Mouse (Mus musculus) testis, postnatal 14 days (tissue): ENCODE results near the gene Col6a1.
A peak's percentile ranks its signal among the peaks of the same experiment; 100 is the strongest.

ENCODE experiments used
- DNase-seq: peaks from one replicate; pipeline ENCODE4 v3.0.0; 2021; ENCODE audit warnings: low spot score

Gene Col6a1

DNA sequence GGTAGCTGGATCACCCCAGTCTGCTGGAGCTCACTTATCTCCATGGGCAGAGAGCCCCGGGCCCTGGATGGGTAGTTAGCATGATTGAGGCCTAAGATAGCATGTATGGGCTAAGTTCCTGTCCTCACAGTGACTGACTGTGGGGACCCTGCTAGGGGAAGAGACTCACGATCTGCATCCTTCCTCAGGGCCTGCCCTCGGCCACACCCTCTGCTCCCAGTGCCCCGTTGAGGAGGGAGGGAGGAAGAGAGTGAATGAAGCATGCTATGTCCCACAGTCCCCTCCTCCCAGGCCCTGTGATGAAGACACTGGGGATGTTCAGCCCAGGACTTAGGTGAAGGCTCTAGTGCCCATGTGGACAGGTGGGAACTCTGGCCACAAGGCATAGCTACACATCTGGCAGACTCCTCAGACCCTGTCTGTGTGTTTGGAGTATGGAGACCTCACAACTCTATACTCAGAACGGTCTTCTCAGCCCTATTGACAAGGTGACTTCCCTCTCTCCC lies 1.7 kb downstream of the Col6a1 start:
- DNase-seq, result no peak

DNA sequence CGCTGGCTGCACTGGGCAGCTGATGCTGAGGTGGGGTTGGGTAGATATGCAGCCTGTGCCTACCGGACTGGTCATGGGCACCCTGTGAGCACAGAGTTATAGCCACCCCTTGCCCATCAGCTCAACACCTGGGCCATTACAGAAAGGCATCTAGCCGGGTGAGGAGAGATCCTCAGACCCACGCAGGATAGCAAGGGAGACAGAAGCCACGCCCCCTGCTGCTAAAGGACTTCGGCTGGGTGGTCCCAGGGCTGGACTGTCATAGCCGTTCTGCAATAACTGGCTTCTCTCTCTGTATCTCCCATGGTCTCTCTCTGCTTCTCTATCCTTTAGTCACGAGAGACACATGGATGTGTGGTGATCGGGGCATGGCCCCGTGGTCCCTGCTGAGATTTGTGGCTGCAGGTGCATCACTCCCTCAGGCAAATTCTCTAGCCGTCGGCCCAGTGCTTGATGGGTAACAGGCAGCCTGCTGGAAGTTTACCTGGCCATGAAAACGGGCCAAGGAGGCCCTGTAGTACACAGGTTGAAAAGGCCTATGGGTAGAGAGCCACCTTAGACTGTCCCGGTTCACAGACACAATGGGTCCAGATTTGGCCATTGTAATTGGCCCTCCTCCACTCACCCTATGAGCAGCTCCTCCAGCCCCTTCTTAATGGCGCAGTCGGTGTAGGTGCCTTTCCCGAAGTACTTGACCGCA lies 3.1 kb downstream of the Col6a1 start:
- no peak for DNase-seq

DNA sequence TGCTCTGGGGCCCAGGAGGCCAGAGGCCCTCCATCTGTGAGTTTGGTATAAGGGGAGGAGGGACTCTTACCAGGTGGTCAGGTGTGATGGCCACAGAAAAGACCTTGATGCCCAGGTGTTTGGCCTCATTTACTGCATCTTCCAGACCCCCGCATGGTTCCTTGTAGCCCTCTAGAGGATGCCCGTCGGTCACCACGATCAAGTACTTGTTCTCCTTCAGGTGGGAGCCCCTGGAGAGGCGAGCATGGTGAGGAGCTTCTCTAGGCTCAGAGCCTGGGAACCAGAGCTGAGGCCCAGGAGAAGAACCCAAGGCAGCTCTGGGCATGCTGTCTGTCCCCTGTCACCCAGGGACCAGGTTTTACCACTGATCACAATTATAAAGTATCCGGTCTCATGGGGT lies 4.2 kb downstream of the Col6a1 start:
- DNase-seq, result no peak

DNA sequence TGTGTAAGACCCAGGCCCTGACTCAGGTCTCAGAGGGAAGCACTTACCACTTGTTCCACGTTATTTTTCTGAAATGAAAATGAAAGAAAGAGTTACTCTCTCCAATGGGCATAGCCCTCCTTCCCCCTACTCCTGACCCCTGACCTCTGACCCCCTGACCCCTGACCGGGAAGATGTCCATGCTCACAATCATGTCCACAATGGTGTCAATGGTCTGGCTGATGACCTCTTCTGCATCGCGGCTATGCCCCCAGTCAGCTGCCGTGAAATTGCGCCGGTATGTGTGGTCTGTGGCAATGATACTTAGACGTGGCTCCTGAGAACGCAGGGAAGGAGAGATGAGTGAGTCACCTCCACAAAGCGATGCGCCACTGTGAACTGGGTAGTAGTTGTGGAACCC lies 4.8 kb downstream of the Col6a1 start:
- no peak for DNase-seq

DNA sequence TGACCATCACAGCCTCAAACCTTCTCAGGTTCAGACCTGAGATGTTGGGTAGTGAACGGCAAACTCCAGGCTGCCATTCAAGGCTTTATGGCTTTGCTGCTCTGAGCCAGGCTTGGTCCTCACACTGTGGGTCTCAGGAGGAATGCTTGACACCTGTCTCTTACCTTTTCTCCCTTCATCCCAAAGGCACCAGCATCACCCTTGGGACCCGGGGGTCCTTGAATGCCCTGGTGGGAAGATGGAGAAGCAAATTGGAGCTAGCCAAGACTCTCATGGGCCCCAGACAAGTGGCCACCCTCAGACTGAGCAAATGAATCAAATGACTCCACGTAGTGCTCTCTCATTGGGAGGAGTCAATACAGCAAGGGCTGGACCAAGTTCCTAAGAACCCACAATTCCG lies 8.3 kb downstream of the Col6a1 start:
- no peak for DNase-seq

DNA sequence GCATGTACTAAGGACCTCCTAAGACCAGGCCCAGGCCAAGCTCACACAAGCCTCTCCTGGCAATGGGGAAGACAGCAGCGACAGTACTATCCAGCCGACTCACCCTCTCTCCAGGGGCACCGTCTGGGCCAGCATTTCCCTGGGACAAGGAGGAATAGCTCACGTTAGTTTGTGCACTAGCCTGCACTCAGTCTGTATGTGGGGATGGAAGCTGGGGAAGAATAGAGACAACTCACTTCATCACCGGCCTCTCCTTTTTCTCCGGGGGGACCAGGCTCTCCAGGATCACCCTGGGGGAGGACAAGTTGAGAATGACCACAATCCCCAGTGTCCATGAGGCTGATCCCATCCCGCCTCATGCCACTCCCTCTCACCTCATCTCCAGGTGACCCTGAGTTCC lies 8.9 kb downstream of the Col6a1 start:
- no peak for DNase-seq

DNA sequence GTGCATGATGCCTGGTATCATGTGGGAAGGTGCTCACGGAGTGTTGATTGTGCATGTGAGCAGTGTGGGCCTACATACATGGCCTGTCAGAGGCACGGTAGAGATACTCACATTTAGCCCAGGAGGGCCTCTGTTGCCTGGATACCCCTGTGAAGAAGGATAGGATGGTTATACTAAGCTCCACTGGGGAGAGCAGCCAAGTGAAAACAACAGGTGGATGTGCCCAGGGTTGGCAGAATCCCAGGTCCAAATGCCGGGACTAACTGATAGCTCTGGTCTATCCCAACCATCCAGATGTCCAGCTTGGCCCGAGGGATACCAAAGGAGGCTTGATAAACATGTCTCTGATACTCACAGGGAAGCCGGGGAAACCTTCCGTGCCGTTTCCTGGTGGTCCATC lies 11.7 kb downstream of the Col6a1 start:
- no peak for DNase-seq

DNA sequence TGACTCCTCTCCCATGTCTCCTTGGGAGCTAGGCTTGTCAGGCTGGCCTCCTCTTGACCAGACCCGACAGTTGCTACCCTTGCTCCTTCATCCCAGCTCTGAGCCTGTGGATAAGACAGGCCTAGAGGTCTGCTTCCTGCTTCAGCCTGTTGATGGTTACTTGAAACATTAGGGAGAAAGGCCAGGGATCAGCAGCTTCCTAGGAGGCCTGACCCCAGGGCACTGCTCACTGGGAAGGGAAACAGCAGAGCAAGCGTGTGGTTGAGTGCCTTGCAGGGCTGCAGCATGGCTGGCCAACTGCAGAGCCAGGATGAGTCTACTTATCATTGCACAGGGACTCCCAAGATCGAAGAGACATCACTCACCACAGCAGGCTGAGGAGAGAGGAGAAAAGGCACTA lies 13.5 kb downstream of the Col6a1 start:
- DNase-seq, result no peak

DNA sequence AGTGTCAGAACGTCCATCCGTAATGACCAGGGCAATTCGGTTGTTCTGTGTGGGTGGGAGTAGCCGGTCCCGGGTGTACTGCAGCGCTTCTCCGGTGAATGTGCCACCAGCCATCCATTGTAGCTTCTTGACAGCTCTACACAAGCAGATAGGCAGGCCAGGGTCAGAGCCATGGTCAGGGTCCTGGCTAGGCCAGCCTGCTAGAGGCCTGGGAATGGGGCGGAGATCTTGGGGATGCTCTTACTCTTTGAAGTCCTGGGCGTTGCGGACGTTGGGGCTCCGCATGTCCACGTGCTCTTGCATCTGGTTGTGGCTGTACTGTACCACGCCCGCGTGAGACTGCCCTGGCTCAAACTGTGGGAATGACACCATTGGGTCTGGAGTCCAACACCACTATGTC lies 14.6 kb downstream of the Col6a1 start:
- no peak for DNase-seq

DNA sequence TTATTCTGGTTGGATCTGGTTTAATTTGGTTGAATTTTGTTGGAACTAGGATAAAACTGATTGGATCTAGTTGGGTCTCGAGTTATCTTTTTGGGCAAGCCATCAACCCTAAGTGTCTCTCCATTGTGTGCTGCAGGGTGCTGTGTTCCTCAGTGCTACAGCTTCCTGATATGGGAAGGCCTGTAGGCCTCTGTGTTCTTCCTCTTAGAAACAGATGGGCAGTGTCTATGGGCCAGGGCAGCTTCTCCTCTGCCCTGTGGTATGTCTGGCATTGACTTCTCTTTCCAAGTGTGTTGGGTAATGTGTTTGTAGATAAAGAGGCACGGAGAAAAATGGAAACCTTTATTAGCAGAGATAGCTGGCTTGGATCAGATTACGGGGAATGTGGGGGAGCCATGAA lies 17.5 kb downstream of the Col6a1 start:
- no peak for DNase-seq

DNA sequence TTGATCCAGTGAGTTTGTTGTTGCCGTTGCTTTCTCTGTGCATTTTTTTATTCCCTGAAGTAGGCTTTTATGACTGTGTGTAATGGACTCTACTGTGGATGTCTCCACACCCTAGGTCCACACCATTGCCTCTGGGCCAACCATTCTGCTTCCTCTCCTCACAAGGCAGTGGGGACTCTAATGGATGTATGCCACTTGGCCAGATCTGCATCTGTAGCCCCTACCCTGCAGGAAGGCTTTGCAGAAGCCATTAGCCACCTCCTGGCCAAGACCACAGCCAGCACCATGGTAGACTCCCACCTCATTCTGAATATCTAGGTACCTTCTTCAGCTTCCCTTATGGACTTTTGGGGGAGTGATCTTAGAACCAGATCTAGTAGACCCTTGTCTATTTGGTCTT lies 18.4 kb downstream of the Col6a1 start:
- DNase-seq, result no peak

DNA sequence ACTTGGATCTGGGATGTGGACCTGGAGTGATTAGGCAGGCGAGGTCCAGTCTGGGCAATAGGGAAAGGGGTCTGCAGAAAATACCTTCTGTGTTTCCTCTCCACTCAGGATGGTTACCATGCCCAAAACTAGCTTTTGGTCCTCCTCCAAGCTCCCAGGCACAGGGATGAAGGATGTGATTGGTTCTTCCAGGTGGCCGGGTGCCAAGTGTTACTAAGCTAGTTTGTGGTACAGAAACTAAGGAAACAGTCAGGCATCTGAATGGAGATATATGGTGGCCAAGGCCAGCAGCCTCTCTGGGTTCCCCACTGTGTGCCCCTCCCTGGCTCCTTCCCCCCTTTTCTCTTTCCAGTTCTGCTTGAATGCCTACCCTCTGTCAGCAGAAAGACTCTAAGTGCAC lies 19.0 kb downstream of the Col6a1 start:
- no peak for DNase-seq

DNA sequence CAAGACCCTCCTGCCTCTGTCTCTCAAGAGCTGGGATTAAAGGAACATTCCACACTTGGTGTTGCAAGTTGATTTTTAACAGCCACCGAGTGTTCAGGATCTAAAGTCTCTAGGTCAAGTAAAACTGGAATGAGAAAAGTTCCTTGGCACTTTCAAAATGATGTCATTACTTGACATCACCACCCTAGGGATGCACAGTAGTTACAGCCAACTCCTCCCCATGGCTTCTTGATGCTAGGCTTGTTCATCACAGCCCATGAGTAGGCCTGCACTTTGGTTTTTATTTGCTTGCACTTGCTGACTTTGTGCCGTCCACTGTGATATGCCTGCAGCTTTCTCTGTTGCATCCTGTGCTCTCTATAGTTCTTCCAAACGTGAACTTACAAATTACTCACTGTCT lies 21.6 kb downstream of the Col6a1 start:
- no peak for DNase-seq

DNA sequence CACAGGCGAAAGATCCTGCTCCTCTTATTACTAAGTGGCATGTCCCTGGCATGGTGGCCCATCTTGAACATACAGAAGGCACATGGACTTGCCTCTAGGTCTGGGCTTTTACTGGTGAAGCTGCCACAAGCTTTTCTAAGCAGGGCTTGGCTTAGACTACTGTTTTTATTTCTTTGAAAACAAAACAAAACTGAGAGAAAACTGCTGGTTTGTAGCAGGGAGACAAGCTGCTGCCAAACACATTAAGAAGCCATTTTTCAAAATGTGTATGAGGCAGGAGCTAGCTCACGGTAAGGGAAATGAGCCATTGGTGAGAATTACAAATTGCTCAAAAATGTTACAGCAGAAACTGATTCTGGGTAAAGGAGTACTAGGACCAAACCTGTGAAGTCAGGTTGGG lies 24.5 kb downstream of the Col6a1 start:
- DNase-seq, result no peak

DNA sequence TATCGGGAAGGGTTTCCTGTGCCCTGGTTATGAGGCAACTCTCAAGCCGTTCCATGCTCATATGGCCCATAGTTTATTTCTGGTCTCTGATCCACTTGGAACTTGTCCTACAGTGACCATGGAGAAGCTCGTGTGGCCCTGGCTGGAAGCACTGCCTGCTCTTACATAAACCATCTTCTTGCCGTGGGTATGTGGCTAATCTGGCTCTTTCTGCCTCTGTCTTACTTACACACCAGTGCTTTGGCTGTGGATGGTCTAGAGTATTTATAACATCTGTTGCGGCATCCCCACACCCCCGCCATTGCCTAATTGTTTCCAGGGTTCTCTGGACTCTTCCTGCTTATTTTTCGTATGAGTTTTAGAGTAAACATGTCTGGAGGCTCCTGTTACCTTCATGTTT lies 26.2 kb downstream of the Col6a1 start:
- DNase-seq, result no peak

DNA sequence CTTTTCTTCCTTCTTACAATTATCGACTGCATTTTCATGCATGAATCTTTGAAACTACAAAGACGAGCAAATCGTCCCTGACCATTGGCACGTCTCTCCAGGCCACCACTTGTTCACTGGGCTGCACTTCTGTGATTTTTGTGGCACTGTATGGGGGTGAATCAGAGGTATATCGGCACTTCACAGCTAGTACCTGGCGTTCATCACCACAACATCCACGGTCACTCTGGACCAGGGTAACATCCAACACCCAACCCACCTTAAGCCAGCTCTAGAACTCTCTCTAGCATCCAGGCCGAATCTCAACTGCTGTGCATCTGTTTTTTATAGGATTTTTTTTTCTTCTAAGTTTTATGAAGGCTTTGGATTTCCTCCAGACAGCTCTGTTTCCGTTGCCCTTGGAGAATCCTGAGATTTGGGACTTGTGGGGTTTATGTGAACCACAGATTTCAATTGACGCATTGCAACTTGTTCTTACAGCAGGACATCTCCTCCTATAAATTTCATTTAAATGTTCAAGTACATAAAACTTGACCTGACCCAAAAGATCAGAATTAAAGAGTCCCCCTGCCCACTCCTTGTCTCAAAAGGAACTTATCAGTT lies 30.6 kb downstream of the Col6a1 start:
- no peak for DNase-seq

DNA sequence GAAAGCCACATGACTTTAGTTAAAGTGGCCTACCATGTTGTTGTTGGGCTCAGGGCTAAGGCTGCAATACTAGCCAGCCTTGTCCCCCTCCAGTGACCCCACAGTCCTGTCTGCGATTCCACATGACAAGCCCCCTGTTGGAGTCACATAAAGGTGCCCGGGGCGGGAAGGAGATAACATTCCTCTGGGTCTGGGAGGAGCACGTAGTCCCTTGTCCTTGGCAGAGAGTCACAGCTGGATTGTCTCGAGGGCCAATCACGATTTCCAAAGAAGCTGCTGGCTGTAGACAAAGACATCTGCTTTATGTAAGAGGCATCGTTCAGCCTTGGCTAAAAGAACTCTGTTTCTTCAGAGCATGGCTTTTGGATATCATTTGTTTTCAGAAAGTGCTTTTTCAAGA lies 31.2 kb downstream of the Col6a1 start:
- DNase-seq, result peak; percentile 30

DNA sequence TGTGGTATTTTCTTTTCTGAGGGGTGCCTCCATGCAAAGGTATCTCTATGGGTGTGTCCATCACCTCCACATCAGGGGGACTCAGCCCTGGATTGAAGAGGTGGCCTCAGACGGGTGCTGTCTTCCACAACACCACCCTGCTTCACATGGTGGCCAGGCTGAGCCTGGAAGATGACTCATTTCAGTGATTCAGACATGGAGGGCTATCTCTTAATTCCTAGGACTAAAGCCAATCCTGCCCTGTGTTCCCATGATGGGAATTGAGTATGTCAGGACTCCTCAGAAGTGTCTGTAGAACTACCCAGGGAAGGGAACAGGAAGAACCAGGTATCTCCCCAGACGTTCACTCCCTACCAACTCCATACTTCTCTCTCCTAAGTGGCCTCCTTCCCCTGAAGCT lies 32.5 kb downstream of the Col6a1 start:
- no peak for DNase-seq

DNA sequence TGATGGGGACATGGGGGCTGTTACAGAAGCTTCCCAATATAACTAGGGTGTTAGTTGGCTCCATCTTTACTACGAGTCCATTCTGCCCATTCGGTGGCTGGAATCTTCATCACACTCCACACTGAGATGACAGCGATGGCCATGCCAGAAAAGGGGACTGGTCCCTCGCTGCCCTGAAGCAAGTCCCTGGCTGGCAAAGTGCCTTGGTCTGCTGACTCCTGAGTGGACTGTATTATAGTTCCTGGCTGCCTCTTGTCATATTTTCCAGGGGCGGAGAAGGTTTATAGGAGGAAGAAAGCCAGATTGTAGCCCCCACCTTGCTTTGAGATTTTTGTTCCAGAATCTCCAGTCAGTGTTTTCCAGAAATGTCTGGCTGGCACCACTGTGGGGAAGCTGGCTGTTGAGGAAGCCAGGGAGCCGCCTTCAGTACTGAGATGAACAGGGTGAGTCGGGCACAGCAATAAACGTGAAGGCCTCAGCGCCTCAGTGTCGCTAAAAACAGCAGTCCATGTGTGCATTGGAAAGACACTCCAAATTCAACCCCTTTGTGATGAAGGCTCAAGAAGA lies 40.4 kb downstream of the Col6a1 start:
- no peak for DNase-seq

DNA sequence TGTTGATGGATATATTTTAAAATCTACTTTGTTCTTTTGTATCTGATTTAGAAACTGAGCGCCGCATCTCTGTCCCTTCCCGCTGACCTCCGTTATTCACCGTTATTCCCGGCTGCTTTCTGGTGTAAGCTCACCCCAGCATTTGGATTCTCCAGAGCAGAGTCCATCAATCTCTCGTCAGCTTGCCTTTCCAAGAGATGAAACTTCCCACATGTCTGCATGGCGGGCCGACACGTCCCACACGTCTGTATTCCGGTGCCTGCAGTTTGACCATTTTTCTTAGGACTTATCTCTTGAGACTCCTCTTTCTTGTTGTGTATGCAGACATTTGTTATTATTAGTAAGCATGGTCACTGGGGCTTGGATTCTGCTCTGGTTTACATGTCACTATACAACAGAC lies 42.0 kb downstream of the Col6a1 start:
- DNase-seq, result no peak

DNA sequence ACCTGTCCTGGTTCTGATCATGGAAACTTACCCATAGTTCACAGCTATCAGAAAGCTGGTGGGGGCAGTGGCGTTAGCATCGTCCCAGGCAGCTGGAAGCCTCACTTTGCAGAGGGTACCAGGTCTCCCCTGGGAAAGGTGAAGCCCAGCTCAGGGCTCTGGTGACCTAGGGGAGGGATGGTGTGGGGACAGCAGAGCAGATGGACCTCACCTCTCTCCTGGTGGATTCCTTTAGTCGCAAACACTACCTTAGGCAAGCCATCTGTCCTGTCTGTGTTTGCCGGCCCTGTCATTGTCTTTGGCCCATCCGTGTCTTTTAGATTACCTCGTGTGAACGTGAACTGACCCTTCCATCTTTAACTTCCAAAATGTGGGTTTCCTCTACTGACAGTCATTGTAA lies 42.5 kb downstream of the Col6a1 start:
- no peak for DNase-seq

DNA sequence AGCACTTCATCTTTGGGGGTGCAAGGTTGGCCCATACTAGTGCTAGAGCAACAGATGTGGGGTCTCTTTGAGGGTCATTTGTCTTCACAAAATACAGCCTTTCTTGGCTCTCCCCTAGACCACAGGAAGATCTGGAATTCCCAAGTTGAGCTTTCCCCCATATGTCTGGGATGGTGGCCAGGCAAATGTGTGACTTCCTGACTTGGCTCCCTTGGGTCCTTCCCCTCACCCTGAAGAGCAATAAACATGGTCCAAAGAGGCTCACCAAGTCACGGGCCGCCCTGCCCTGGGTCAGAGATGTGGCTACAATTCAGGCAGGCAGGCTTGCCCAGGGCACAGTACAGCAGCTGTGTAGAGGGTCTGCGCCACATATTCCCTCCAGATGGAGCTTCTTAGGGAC lies 44.1 kb downstream of the Col6a1 start:
- DNase-seq, result no peak

DNA sequence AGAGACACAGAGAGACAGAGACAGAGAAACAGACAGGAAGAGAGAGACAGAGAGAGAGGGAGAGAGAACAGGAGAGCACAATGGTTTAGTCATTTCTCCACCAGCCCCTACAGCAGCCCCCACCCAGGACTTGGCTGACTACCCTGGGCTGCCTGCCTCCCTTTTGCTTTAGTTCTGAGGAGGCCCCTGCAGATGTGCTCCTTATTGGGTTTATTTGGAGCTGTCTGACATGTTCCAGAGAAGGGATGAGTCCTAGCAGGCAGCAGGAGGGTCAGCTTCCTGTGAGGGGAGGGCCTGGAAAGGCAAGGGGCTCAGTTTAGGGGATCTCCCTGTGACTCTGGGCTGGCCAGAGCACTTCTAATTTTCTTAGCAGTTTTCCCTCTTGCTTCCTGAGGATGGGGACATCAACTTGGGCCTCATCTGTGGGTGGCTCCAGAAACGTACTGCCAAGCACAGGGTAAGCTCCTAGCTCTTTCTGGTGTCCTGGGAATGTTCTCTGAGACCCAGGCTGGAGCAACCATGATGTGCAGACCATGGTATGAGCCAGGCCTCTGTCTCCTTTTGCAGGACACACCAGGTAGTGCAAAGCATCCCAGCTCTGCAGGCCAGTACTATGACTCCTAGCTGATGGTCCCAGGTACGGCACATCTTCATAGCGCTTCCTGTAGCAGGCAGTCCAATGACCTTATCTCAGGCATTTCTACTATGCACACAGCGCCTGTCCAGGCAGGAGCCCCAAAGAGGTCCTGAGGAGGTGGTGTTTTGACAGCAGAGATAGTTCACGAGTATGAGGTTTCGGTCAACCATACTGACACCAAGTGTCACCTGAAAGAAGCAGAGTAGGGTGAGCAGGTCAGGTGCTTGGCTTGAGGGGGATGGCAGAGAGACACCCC lies 45.0 kb downstream of the Col6a1 start:
- DNase-seq, result no peak
